13 mouse cellular contexts compared by ENCODE assay signal in the genomic region with DNA sequence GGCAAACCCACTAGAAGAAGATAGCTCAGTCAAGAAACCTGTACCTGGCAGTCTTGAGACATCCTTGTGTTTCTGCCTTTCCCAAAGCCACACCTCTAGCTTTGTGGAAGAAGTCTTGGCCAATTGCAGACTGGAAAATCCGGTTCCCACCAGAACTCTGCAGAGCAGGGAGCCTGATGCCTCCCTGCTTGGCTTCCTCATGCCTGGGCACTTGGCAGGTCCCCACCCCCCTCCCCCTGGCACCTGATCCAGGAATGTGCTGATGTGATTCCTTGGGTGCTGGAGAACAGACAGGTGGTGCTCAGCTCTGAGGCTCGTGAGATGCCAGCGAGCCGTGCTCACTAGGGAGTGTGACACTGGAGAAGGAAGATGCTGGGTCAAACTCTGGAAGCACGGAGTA.
DNase-seq lines count a peak whose midpoint lies in the region; ATAC-seq and TF ChIP-seq lines count a peak whose summit lies in the region.
"Had no signal": no experiment of that assay in that cellular context is flagged by ENCODE, and none has a peak within 500 bp of the region (broad histone marks: within the 10 kb centered on the region; RNA-seq: fewer than 3 reads in every experiment).

No protein-coding gene starts in this region.

- 25% methylated on average over 5 of the region's 5 CpGs for WGBS in kidney, adult 2 months
- 80% methylated on average over 5 of the region's 5 CpGs for WGBS in stomach, embryonic 14.5 days
- 85% methylated on average over 5 of the region's 5 CpGs for WGBS in hindbrain, postnatal 0 days

- peaks cover 8% of the 10 kb centered on the region; the same call in 1 of the 2 replicates for H3K9me3 ChIP-seq in stomach, embryonic 14.5 days (ENCODE audit: control insufficient read depth, low read depth, low read length)
- H3K9me3 ChIP-seq in hindbrain, postnatal 0 days (ENCODE audit: low read length) = no peaks in the 10 kb centered on the region
- H3K9me3 ChIP-seq: forebrain, embryonic 15.5 days had no signal

- peak overlapping the region; percentile 70 for H3K27ac ChIP-seq in kidney, adult 2 months (ENCODE audit: insufficient read depth, low read depth, low read length)
- H3K27ac ChIP-seq in stomach, embryonic 14.5 days (ENCODE audit: low read length) = peak overlapping the region; percentile 10; the same call in 1 of the 2 replicates
- no peak overlapping the region for H3K27ac ChIP-seq in hindbrain, postnatal 0 days
- H3K27ac ChIP-seq: forebrain, embryonic 15.5 days; heart, adult 2 months had no signal

- peak; percentile 37 for DNase-seq in ovary, adult 18-20 months (ENCODE audit: low spot score)
- DNase-seq in ovary, postnatal 14 days (ENCODE audit: low spot score) = no peak
- DNase-seq in kidney, adult 2 months = peak; percentile 86
- DNase-seq in lung, adult 18-20 months = peak; percentile 86 to 92
- no peak for DNase-seq in hindbrain, postnatal 0 days (ENCODE audit: low spot score)
- DNase-seq in right cerebral cortex, postnatal 14 days = no peak
- DNase-seq: cerebellum, adult 9-11 months; heart, adult 2 months; heart, postnatal 36 days had no signal

- peak; percentile 48 for ATAC-seq in stomach, embryonic 14.5 days (ENCODE audit: insufficient number of reproducible peaks, insufficient read depth, low FRiP score, low read depth)
- ATAC-seq in hindbrain, postnatal 0 days = no peak
- ATAC-seq in erythroid progenitor cell, adult 5-6 weeks (replicated peaks; ENCODE audit: low FRiP score, poor library complexity, severe bottlenecking) = no peak
- ATAC-seq: forebrain, embryonic 15.5 days had no signal

- H3K4me3 ChIP-seq in kidney, adult 2 months (ENCODE audit: insufficient read depth, low read depth, low read length) = no peak overlapping the region
- no peak overlapping the region for H3K4me3 ChIP-seq in stomach, embryonic 14.5 days (ENCODE audit: low read depth, low read length)
- no peak overlapping the region for H3K4me3 ChIP-seq in hindbrain, postnatal 0 days (ENCODE audit: low read length)
- H3K4me3 ChIP-seq: forebrain, embryonic 15.5 days; heart, adult 2 months had no signal

- peaks cover 6% of the 10 kb centered on the region; the same call in 1 of the 2 replicates for H3K36me3 ChIP-seq in kidney, adult 2 months (ENCODE audit: control insufficient read depth, insufficient read depth, low read length)
- peaks cover 57% of the 10 kb centered on the region for H3K36me3 ChIP-seq in stomach, embryonic 14.5 days (ENCODE audit: control insufficient read depth, insufficient read depth, low read length)
- no peaks in the 10 kb centered on the region for H3K36me3 ChIP-seq in hindbrain, postnatal 0 days (ENCODE audit: insufficient read depth, low read length)
- H3K36me3 ChIP-seq: G1E had no signal

- no peak for TF ChIP-seq POLR2A in kidney, adult 2 months (IDR thresholded peaks at IDR 0.05; ENCODE audit: low read depth, low read length)

- no peak overlapping the region for H3K9ac ChIP-seq in stomach, embryonic 14.5 days (replicated peaks; ENCODE audit: low read depth, low read length)
- H3K9ac ChIP-seq in hindbrain, postnatal 0 days (replicated peaks; ENCODE audit: low read length) = no peak overlapping the region
- H3K9ac ChIP-seq: forebrain, embryonic 15.5 days had no signal

- no peak for TF ChIP-seq CTCF in kidney, adult 2 months (conservative IDR thresholded peaks at IDR 0.05; ENCODE audit: insufficient read depth, insufficient read length, low read depth, low read length)
- TF ChIP-seq CTCF in hindbrain, postnatal 0 days (IDR thresholded peaks at IDR 0.05; ENCODE audit: low read depth) = no peak

- H3K4me1 ChIP-seq in kidney, adult 2 months (ENCODE audit: control insufficient read depth, insufficient read depth, low read length) = peaks cover 19% of the 10 kb centered on the region
- peaks cover 25% of the 10 kb centered on the region for H3K4me1 ChIP-seq in stomach, embryonic 14.5 days (ENCODE audit: control insufficient read depth, insufficient read depth, low read length)
- no peaks in the 10 kb centered on the region; the same call in 1 of the 2 replicates for H3K4me1 ChIP-seq in hindbrain, postnatal 0 days (ENCODE audit: insufficient read depth, low read length)

- no peaks in the 10 kb centered on the region for H3K27me3 ChIP-seq in kidney, adult 2 months (replicated peaks; ENCODE audit: control insufficient read depth, insufficient read depth, low read length)
- H3K27me3 ChIP-seq in stomach, embryonic 14.5 days (ENCODE audit: control insufficient read depth, insufficient read depth, low read length) = no peaks in the 10 kb centered on the region
- no peaks in the 10 kb centered on the region for H3K27me3 ChIP-seq in hindbrain, postnatal 0 days (ENCODE audit: insufficient read depth, low read length)
- H3K27me3 ChIP-seq: forebrain, embryonic 15.5 days had no signal

- H3K4me2 ChIP-seq in stomach, embryonic 14.5 days (replicated peaks; ENCODE audit: low read depth, low read length) = no peak overlapping the region
- H3K4me2 ChIP-seq in hindbrain, postnatal 0 days (ENCODE audit: low read depth, low read length) = no peak overlapping the region
- H3K4me2 ChIP-seq: forebrain, embryonic 15.5 days had no signal

Comparison
In these comparisons a context has a peak if more than half of its experiments do, and no peak if none do; other contexts are left out.
1. DNase-seq: peak in ovary, adult 18-20 months (single experiment), kidney, adult 2 months (single experiment) and lung, adult 18-20 months (2 of 2); none in ovary, postnatal 14 days (single experiment), hindbrain, postnatal 0 days (single experiment) and right cerebral cortex, postnatal 14 days (single experiment).